ENCODE assay signal across 11 mouse cellular contexts in the genomic region with DNA sequence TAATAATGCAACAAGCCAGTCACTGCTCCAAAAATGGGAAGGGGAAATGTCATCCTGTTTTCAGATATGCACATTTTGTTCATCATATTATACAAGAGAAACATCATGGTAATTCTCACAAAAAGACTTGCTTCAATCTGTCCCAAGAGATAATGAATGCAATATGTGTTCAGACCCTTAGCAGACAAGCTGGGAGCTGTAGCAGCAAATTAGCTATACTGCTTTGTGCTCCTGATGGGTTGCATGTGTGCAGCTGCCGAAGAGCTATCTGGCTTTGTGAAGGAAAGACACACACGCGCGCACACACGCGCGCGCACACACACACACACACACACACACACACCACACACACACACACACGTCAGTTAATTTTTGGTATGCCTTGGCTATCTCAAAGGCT.
DNase-seq lines count a peak whose midpoint lies in the region; ATAC-seq lines count a peak whose summit lies in the region.
"Had no signal": no experiment of that assay in that cellular context is flagged by ENCODE, and none has a peak within 500 bp of the region (broad histone marks: within the 10 kb centered on the region; RNA-seq: fewer than 3 reads in every experiment).

No protein-coding gene starts in this region.

- peaks cover 5% of the 10 kb centered on the region; the same call in 1 of the 2 replicates for H3K4me1 ChIP-seq in hindbrain, embryonic 13.5 days (replicated peaks)
- H3K4me1 ChIP-seq in hindbrain, embryonic 11.5 days (replicated peaks; ENCODE audit: control insufficient read depth, insufficient read depth, low read length): no peaks in the 10 kb centered on the region
- H3K4me1 ChIP-seq in embryonic facial prominence, embryonic 10.5 days: peaks cover 5% of the 10 kb centered on the region; the same call in 1 of the 2 replicates
- H3K4me1 ChIP-seq in hindbrain, embryonic 16.5 days (ENCODE audit: control insufficient read depth, insufficient read depth, low read depth, low read length): no peaks in the 10 kb centered on the region
- H3K4me1 ChIP-seq in midbrain, embryonic 14.5 days (ENCODE audit: control insufficient read depth, insufficient read depth, low read length): no peaks in the 10 kb centered on the region
- H3K4me1 ChIP-seq: embryonic facial prominence, embryonic 15.5 days had no signal

- no peaks in the 10 kb centered on the region for H3K36me3 ChIP-seq in hindbrain, embryonic 13.5 days
- H3K36me3 ChIP-seq in hindbrain, embryonic 11.5 days (ENCODE audit: control insufficient read depth, insufficient read depth, low read length): no peaks in the 10 kb centered on the region
- no peaks in the 10 kb centered on the region for H3K36me3 ChIP-seq in embryonic facial prominence, embryonic 10.5 days (replicated peaks)
- no peaks in the 10 kb centered on the region for H3K36me3 ChIP-seq in hindbrain, embryonic 16.5 days (ENCODE audit: control insufficient read depth, insufficient read depth, low read length)
- H3K36me3 ChIP-seq in midbrain, embryonic 14.5 days (ENCODE audit: control insufficient read depth, insufficient read depth, low read length): no peaks in the 10 kb centered on the region
- H3K36me3 ChIP-seq: embryonic facial prominence, embryonic 15.5 days had no signal

- no peak overlapping the region for H3K9ac ChIP-seq in hindbrain, embryonic 13.5 days
- no peak overlapping the region for H3K9ac ChIP-seq in hindbrain, embryonic 11.5 days (ENCODE audit: low read depth, low read length)
- H3K9ac ChIP-seq in hindbrain, embryonic 16.5 days (ENCODE audit: low read depth, low read length): no peak overlapping the region
- no peak overlapping the region for H3K9ac ChIP-seq in midbrain, embryonic 14.5 days (replicated peaks; ENCODE audit: low read length)
- H3K9ac ChIP-seq: embryonic facial prominence, embryonic 15.5 days had no signal

- no peak overlapping the region for H3K4me2 ChIP-seq in hindbrain, embryonic 13.5 days
- H3K4me2 ChIP-seq in hindbrain, embryonic 11.5 days (replicated peaks; ENCODE audit: low read depth, low read length): no peak overlapping the region
- no peak overlapping the region for H3K4me2 ChIP-seq in hindbrain, embryonic 16.5 days (ENCODE audit: low read length)
- H3K4me2 ChIP-seq in midbrain, embryonic 14.5 days (ENCODE audit: low read length): no peak overlapping the region
- H3K4me2 ChIP-seq: embryonic facial prominence, embryonic 15.5 days had no signal

- no peaks in the 10 kb centered on the region for H3K9me3 ChIP-seq in hindbrain, embryonic 13.5 days
- H3K9me3 ChIP-seq in hindbrain, embryonic 11.5 days (ENCODE audit: control insufficient read depth, low read length): no peaks in the 10 kb centered on the region
- H3K9me3 ChIP-seq in embryonic facial prominence, embryonic 10.5 days: no peaks in the 10 kb centered on the region
- H3K9me3 ChIP-seq in hindbrain, embryonic 16.5 days (ENCODE audit: control insufficient read depth, low read length): no peaks in the 10 kb centered on the region
- no peaks in the 10 kb centered on the region for H3K9me3 ChIP-seq in midbrain, embryonic 14.5 days (ENCODE audit: control insufficient read depth, low read length)
- H3K9me3 ChIP-seq: embryonic facial prominence, embryonic 15.5 days had no signal

- DNase-seq in hindbrain, embryonic 11.5 days (ENCODE audit: low spot score): no peak
- DNase-seq in embryonic facial prominence, embryonic 10.5 days (ENCODE audit: low spot score): peak; percentile 54
- peak; percentile 24 for DNase-seq in midbrain, embryonic 14.5 days
- no peak for DNase-seq in kidney, postnatal 25 days
- no peak for DNase-seq in kidney, adult 9 months
- DNase-seq: cerebellum, adult 2 months; heart, adult 2 months had no signal

- no peaks in the 10 kb centered on the region for H3K27me3 ChIP-seq in hindbrain, embryonic 13.5 days
- no peaks in the 10 kb centered on the region for H3K27me3 ChIP-seq in hindbrain, embryonic 11.5 days (ENCODE audit: control insufficient read depth, insufficient read depth, low read length)
- no peaks in the 10 kb centered on the region for H3K27me3 ChIP-seq in embryonic facial prominence, embryonic 10.5 days (replicated peaks; ENCODE audit: low read depth, poor library complexity, severe bottlenecking)
- H3K27me3 ChIP-seq in hindbrain, embryonic 16.5 days (replicated peaks; ENCODE audit: control insufficient read depth, insufficient read depth, low read length): no peaks in the 10 kb centered on the region
- no peaks in the 10 kb centered on the region for H3K27me3 ChIP-seq in midbrain, embryonic 14.5 days (ENCODE audit: control insufficient read depth, insufficient read depth, low read length)
- H3K27me3 ChIP-seq: embryonic facial prominence, embryonic 15.5 days had no signal

- peak; percentile 61; the same call in 1 of the 2 replicates for ATAC-seq in hindbrain, embryonic 13.5 days (ENCODE audit: low FRiP score)
- ATAC-seq in hindbrain, embryonic 11.5 days (ENCODE audit: low FRiP score): no peak; the same call in 1 of the 2 replicates
- ATAC-seq in hindbrain, embryonic 16.5 days: peak; percentile 69; the same call in 1 of the 2 replicates
- ATAC-seq in midbrain, embryonic 14.5 days (ENCODE audit: low FRiP score, low TSS enrichment): no peak
- ATAC-seq in cerebellum, adult (ENCODE audit: insufficient number of reproducible peaks, low FRiP score, low TSS enrichment): no peak

- 71% methylated on average over 9 of the region's 9 CpGs for WGBS in hindbrain, embryonic 13.5 days
- 87% methylated on average over 9 of the region's 9 CpGs for WGBS in hindbrain, embryonic 11.5 days
- 77% methylated on average over 9 of the region's 9 CpGs for WGBS in embryonic facial prominence, embryonic 10.5 days
- WGBS in hindbrain, embryonic 16.5 days: 73% methylated on average over 9 of the region's 9 CpGs
- WGBS in midbrain, embryonic 14.5 days: 83% methylated on average over 9 of the region's 9 CpGs

- H3K27ac ChIP-seq in hindbrain, embryonic 13.5 days: peak overlapping the region; percentile 70
- H3K27ac ChIP-seq in hindbrain, embryonic 11.5 days (ENCODE audit: low read depth, low read length): no peak overlapping the region
- H3K27ac ChIP-seq in embryonic facial prominence, embryonic 10.5 days (replicated peaks): peak overlapping the region; percentile 54
- H3K27ac ChIP-seq in hindbrain, embryonic 16.5 days (ENCODE audit: low read depth, low read length): no peak overlapping the region
- peak overlapping the region; percentile 60; the same call in 1 of the 2 replicates for H3K27ac ChIP-seq in midbrain, embryonic 14.5 days (replicated peaks; ENCODE audit: low read depth, low read length)
- H3K27ac ChIP-seq: embryonic facial prominence, embryonic 15.5 days; heart, adult 2 months had no signal

- H3K4me3 ChIP-seq in hindbrain, embryonic 13.5 days: no peak overlapping the region
- no peak overlapping the region for H3K4me3 ChIP-seq in hindbrain, embryonic 11.5 days (ENCODE audit: low read depth, low read length)
- H3K4me3 ChIP-seq in embryonic facial prominence, embryonic 10.5 days: no peak overlapping the region
- no peak overlapping the region for H3K4me3 ChIP-seq in hindbrain, embryonic 16.5 days (ENCODE audit: low read length)
- no peak overlapping the region for H3K4me3 ChIP-seq in midbrain, embryonic 14.5 days (replicated peaks; ENCODE audit: low read depth, low read length)
- H3K4me3 ChIP-seq: embryonic facial prominence, embryonic 15.5 days; heart, adult 2 months had no signal

Comparison
In these comparisons a context has a peak if more than half of its experiments do, and no peak if none do; other contexts are left out.
1. ATAC-seq: peak in hindbrain, embryonic 13.5 days (single experiment) and hindbrain, embryonic 16.5 days (single experiment); none in hindbrain, embryonic 11.5 days (single experiment), midbrain, embryonic 14.5 days (single experiment) and cerebellum, adult (single experiment).
2. H3K27ac ChIP-seq: peak in hindbrain, embryonic 13.5 days (single experiment), embryonic facial prominence, embryonic 10.5 days (single experiment) and midbrain, embryonic 14.5 days (single experiment); none in hindbrain, embryonic 11.5 days (single experiment) and hindbrain, embryonic 16.5 days (single experiment).
3. DNase-seq: peak in embryonic facial prominence, embryonic 10.5 days (single experiment) and midbrain, embryonic 14.5 days (single experiment); none in hindbrain, embryonic 11.5 days (single experiment), kidney, postnatal 25 days (0 of 2) and kidney, adult 9 months (single experiment).